Mouse (Mus musculus): ENCODE measurements around the gene D17H6S53E.

- TF ChIP-seq CTCF (IDR thresholded peaks at IDR 0.05; ENCODE audit: low read depth, low read length) = no peak
- no peak for TF ChIP-seq POLR2A (IDR thresholded peaks at IDR 0.05; ENCODE audit: insufficient read depth, low read length)
- no peak for TF ChIP-seq EP300 (IDR thresholded peaks at IDR 0.05; ENCODE audit: insufficient read depth, low read depth, low read length)
Observed at GRCm38 (mm10) chr17:35080248-35080647, 45.9 kb upstream of the D17H6S53E start.
